Comparison of ENCODE assay signal across 8 mouse cellular contexts in genomic region chr5:108366984-108367841, GRCm38 (mm10). TPM values are rescaled to one million over a fixed set of nuclear protein-coding genes. Genes with fewer than 3 reads are reported as not detected.
DNase-seq lines count a peak whose midpoint lies in the region; ATAC-seq and TF ChIP-seq lines count a peak whose summit lies in the region.

No protein-coding gene starts in this region.

- peaks cover 75% of the 10 kb centered on the region for H3K27me3 ChIP-seq in intestine, embryonic 16.5 days (replicated peaks; ENCODE audit: control insufficient read depth, insufficient read depth, low read length)
- H3K27me3 ChIP-seq in limb, embryonic 13.5 days, result peaks cover 97% of the 10 kb centered on the region
- H3K27me3 ChIP-seq in midbrain, embryonic 14.5 days (ENCODE audit: control insufficient read depth, insufficient read depth, low read length), result peaks cover 80% of the 10 kb centered on the region
- no peaks in the 10 kb centered on the region for H3K27me3 ChIP-seq in testis, adult 2 months (ENCODE audit: control insufficient read depth, insufficient read depth, low read length)

- peak overlapping the region; percentile 53 for H3K9ac ChIP-seq in intestine, embryonic 16.5 days (ENCODE audit: low read depth, low read length)
- peak overlapping the region; percentile 63 for H3K9ac ChIP-seq in limb, embryonic 13.5 days
- peak overlapping the region; percentile 68 for H3K9ac ChIP-seq in midbrain, embryonic 14.5 days (replicated peaks; ENCODE audit: low read length)

- intact Hi-C loops in heart, postnatal 25 days (cut with DNase I), result no loop called here

- no peak for TF ChIP-seq POLR2A in testis, adult 2 months (IDR thresholded peaks at IDR 0.05; ENCODE audit: control insufficient read depth, low read depth, low read length)

- no peaks in the 10 kb centered on the region for H3K36me3 ChIP-seq in intestine, embryonic 16.5 days (ENCODE audit: control insufficient read depth, insufficient read depth, low read length)
- no peaks in the 10 kb centered on the region for H3K36me3 ChIP-seq in limb, embryonic 13.5 days
- no peaks in the 10 kb centered on the region for H3K36me3 ChIP-seq in midbrain, embryonic 14.5 days (ENCODE audit: control insufficient read depth, insufficient read depth, low read length)
- H3K36me3 ChIP-seq in testis, adult 2 months (ENCODE audit: control insufficient read depth, insufficient read depth, low read length), result no peaks in the 10 kb centered on the region

- peak; percentile 94 for DNase-seq in heart, adult 11 months
- no peak for DNase-seq in heart, postnatal 25 days (ENCODE audit: low spot score)
- peak; percentile 24 to 27 for DNase-seq in cerebellum, postnatal 4 days (ENCODE audit: low spot score in 2 of 2)
- peak; percentile 19 for DNase-seq in gastrocnemius, postnatal 25 days
- DNase-seq in midbrain, embryonic 14.5 days, result peak; percentile 72

- peak; percentile 50 for ATAC-seq in intestine, embryonic 16.5 days
- ATAC-seq in limb, embryonic 13.5 days (ENCODE audit: low FRiP score, low read depth), result peak; percentile 51
- peak; percentile 55 for ATAC-seq in midbrain, embryonic 14.5 days (ENCODE audit: low FRiP score, low TSS enrichment)

- peak overlapping the region; percentile 97 for H3K4me2 ChIP-seq in intestine, embryonic 16.5 days (ENCODE audit: low read depth, low read length)
- H3K4me2 ChIP-seq in limb, embryonic 13.5 days (replicated peaks), result peak overlapping the region; percentile 95
- peak overlapping the region; percentile 69 for H3K4me2 ChIP-seq in midbrain, embryonic 14.5 days (ENCODE audit: low read length)

- WGBS in intestine, embryonic 16.5 days, result 1% methylated on average over 84 of the region's 100 CpGs
- WGBS in limb, embryonic 13.5 days, result under 1% methylated on average over 78 of the region's 100 CpGs
- under 1% methylated on average over 85 of the region's 100 CpGs for WGBS in midbrain, embryonic 14.5 days

- peaks cover 26% of the 10 kb centered on the region for H3K4me1 ChIP-seq in intestine, embryonic 16.5 days (ENCODE audit: control insufficient read depth, insufficient read depth, low read length)
- peaks cover 29% of the 10 kb centered on the region for H3K4me1 ChIP-seq in limb, embryonic 13.5 days
- H3K4me1 ChIP-seq in midbrain, embryonic 14.5 days (ENCODE audit: control insufficient read depth, insufficient read depth, low read length), result peaks cover 19% of the 10 kb centered on the region
- peaks cover 25% of the 10 kb centered on the region for H3K4me1 ChIP-seq in testis, adult 2 months (ENCODE audit: control insufficient read depth, insufficient read depth, low read length)

- H3K9me3 ChIP-seq in intestine, embryonic 16.5 days (ENCODE audit: control insufficient read depth, low read length), result no peaks in the 10 kb centered on the region
- H3K9me3 ChIP-seq in limb, embryonic 13.5 days, result no peaks in the 10 kb centered on the region
- H3K9me3 ChIP-seq in midbrain, embryonic 14.5 days (ENCODE audit: control insufficient read depth, low read length), result no peaks in the 10 kb centered on the region

- H3K27ac ChIP-seq in intestine, embryonic 16.5 days (ENCODE audit: low read length), result no peak overlapping the region
- no peak overlapping the region for H3K27ac ChIP-seq in limb, embryonic 13.5 days
- H3K27ac ChIP-seq in midbrain, embryonic 14.5 days (replicated peaks; ENCODE audit: low read depth, low read length), result 0 out of 2 replicates have a peak overlapping the region, but pooled peaks have one; percentile 8
- no peak overlapping the region for H3K27ac ChIP-seq in testis, adult 2 months (ENCODE audit: control insufficient read depth, insufficient read depth, low read depth, low read length)

- H3K4me3 ChIP-seq in intestine, embryonic 16.5 days (ENCODE audit: low read length), result peak overlapping the region; percentile 59
- H3K4me3 ChIP-seq in limb, embryonic 13.5 days, result peak overlapping the region; percentile 58
- H3K4me3 ChIP-seq in midbrain, embryonic 14.5 days (replicated peaks; ENCODE audit: low read depth, low read length), result peak overlapping the region; percentile 61
- H3K4me3 ChIP-seq in testis, adult 2 months (ENCODE audit: control insufficient read depth, low read depth, low read length), result peak overlapping the region; percentile 77

- no peak for TF ChIP-seq CTCF in testis, adult 2 months (IDR thresholded peaks at IDR 0.05; ENCODE audit: control insufficient read depth, insufficient read depth, insufficient replicate concordance, low read depth, low read length)

RNA-seq across cellular contexts. Expression of gene Gm42517, which starts 0.5 kb away (rescaled TPM):
- total RNA-seq in heart, postnatal 25 days (2021), result under 1 TPM; 0.50 to 0.78 TPM
- under 1 TPM; 0.38 to 0.56 TPM for total RNA-seq in gastrocnemius, postnatal 25 days (2021)
- 0.07 TPM in 1 of 2 replicates, not detected in the other for polyA plus RNA-seq in intestine, embryonic 16.5 days (2015; fragmentation: Nextera tagmentation; extraction: Ambion mirVana)
- 0.08 TPM in 1 of 2 replicates, not detected in the other for polyA plus RNA-seq in limb, embryonic 13.5 days (2015; fragmentation: Nextera tagmentation; extraction: Ambion mirVana)
- 2.8 and 3.9 TPM in 2 replicates for polyA plus RNA-seq in midbrain, embryonic 14.5 days (2014; fragmentation: Nextera tagmentation; extraction: Ambion mirVana)
- polyA plus RNA-seq in testis, adult 2 months (2012; rRNA removed), result 0.53 and 0.78 TPM in 2 replicates

RNA-seq across cellular contexts. Expression of gene Pde6b, which starts 21.0 kb away (rescaled TPM):
- total RNA-seq in heart, postnatal 25 days (2021), result not detected
- not detected for total RNA-seq in gastrocnemius, postnatal 25 days (2021)
- polyA plus RNA-seq in intestine, embryonic 16.5 days (2015; fragmentation: Nextera tagmentation; extraction: Ambion mirVana), result 0.43 and 0.47 TPM in 2 replicates
- 0.20 and 0.64 TPM in 2 replicates for polyA plus RNA-seq in limb, embryonic 13.5 days (2015; fragmentation: Nextera tagmentation; extraction: Ambion mirVana)
- 0.34 TPM in 1 of 2 replicates, not detected in the other for polyA plus RNA-seq in midbrain, embryonic 14.5 days (2014; fragmentation: Nextera tagmentation; extraction: Ambion mirVana)
- polyA plus RNA-seq in testis, adult 2 months (2012; rRNA removed), result 0.02 TPM in 2 replicates

RNA-seq across cellular contexts. Expression of gene Pigg, which starts 54.8 kb away (rescaled TPM):
- total RNA-seq in heart, postnatal 25 days (2021), result 10 to 100 TPM in 1 of 2 experiments, 1 to 10 TPM in 1; 9.0 to 10.7 TPM
- total RNA-seq in gastrocnemius, postnatal 25 days (2021), result 1 to 10 TPM; 3.2 to 3.9 TPM
- 7.9 and 8.3 TPM in 2 replicates for polyA plus RNA-seq in intestine, embryonic 16.5 days (2015; fragmentation: Nextera tagmentation; extraction: Ambion mirVana)
- 4.6 and 5.1 TPM in 2 replicates for polyA plus RNA-seq in limb, embryonic 13.5 days (2015; fragmentation: Nextera tagmentation; extraction: Ambion mirVana)
- 2.9 and 3.7 TPM in 2 replicates for polyA plus RNA-seq in midbrain, embryonic 14.5 days (2014; fragmentation: Nextera tagmentation; extraction: Ambion mirVana)
- polyA plus RNA-seq in testis, adult 2 months (2012; rRNA removed), result 8.0 and 8.9 TPM in 2 replicates
